In the genomic region with DNA sequence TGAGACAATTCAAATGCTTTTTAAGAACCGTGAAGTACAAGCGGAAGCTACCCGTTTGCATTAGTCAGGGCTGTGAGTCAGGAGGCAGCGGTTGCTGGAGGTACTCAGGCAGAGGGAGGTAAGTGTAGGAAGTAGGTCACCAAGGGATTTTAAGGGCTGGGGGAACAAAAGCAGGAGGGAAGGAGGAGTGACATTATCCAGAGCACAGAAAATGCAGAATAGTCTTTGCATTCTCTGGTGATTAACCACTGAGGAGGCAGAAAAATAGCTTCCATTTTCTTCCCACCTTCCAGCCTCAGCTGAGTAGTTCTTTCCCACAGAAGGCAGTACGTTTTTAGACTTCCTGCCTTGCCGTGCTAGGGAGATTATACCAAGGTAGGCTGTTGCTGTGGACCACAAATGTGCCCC, we compare ENCODE assay signal across 10 mouse cellular contexts.
DNase-seq lines count a peak whose midpoint lies in the region; ATAC-seq and TF ChIP-seq lines count a peak whose summit lies in the region.
"Had no signal": no experiment of that assay in that cellular context is flagged by ENCODE, and none has a peak within 500 bp of the region (broad histone marks: within the 10 kb centered on the region; RNA-seq: fewer than 3 reads in every experiment).

No protein-coding gene starts in this region.

- H3K4me1 ChIP-seq in MEL (ENCODE audit: control insufficient read depth in 1 of 2, insufficient read depth in 2 of 2, low read length in 2 of 2) = peaks cover 9 to 17% of the 10 kb centered on the region in 2 experiments; a peak in 3 of 4 replicates
- H3K4me1 ChIP-seq in limb, embryonic 10.5 days = no peaks in the 10 kb centered on the region

- H3K9me3 ChIP-seq in MEL (replicated peaks; ENCODE audit: insufficient read depth, low read length) = no peaks in the 10 kb centered on the region
- H3K9me3 ChIP-seq in limb, embryonic 10.5 days (replicated peaks) = no peaks in the 10 kb centered on the region

- intact Hi-C loops in left cerebral cortex, postnatal 14 days (cut with DNase I) = no loop called here

- peaks cover 0 to 11% of the 10 kb centered on the region in 2 experiments; a peak in 2 of 4 replicates for H3K36me3 ChIP-seq in MEL (ENCODE audit: control insufficient read depth in 1 of 2, insufficient read depth in 2 of 2, low read length in 2 of 2)
- H3K36me3 ChIP-seq in limb, embryonic 10.5 days = no peaks in the 10 kb centered on the region

- no peak for TF ChIP-seq POLR2A in MEL (IDR thresholded peaks at IDR 0.05; ENCODE audit: control insufficient read depth in 1 of 2, insufficient read depth in 1 of 2, low read depth in 1 of 2, low read length in 2 of 2, poor library complexity in 1 of 2)

- WGBS in limb, embryonic 10.5 days = 52% methylated on average over 6 of the region's 6 CpGs

- no peaks in the 10 kb centered on the region for H3K27me3 ChIP-seq in MEL (ENCODE audit: control insufficient read depth in 1 of 2, insufficient read depth in 2 of 2, low read length in 2 of 2)
- no peaks in the 10 kb centered on the region for H3K27me3 ChIP-seq in limb, embryonic 10.5 days (ENCODE audit: low read depth, poor library complexity, severe bottlenecking)

- DNase-seq in heart, adult 11 months = peak; percentile 44
- no peak for DNase-seq in heart, adult 9 months (ENCODE audit: low spot score in 2 of 2)
- DNase-seq in MEL (ENCODE audit: low read depth, low spot score) = peak; percentile 50
- peak; percentile 46 to 57 for DNase-seq in left cerebral cortex, postnatal 14 days (ENCODE audit: low spot score in 2 of 2)
- peak; percentile 71 for DNase-seq in retina, postnatal 1 day
- DNase-seq in gastrocnemius, adult 18-20 months (ENCODE audit: low spot score) = no peak
- no peak for DNase-seq in limb, embryonic 10.5 days (ENCODE audit: low spot score)
- DNase-seq: kidney, postnatal 36 days; lung, postnatal 10 days had no signal

- no peak for TF ChIP-seq EP300 in MEL (IDR thresholded peaks at IDR 0.05; ENCODE audit: low read depth in 1 of 2, low read length in 2 of 2)

- H3K27ac ChIP-seq in MEL (ENCODE audit: control insufficient read depth, low read depth, low read length) = peak overlapping the region; percentile 67
- no peak overlapping the region for H3K27ac ChIP-seq in limb, embryonic 10.5 days

- no peak for ATAC-seq in erythroblast, adult 5-6 weeks (replicated peaks; ENCODE audit: low FRiP score, poor library complexity, severe bottlenecking)

- H3K4me3 ChIP-seq in MEL (ENCODE audit: control insufficient read depth in 1 of 2, insufficient read depth in 1 of 2, low read depth in 2 of 2, low read length in 2 of 2) = peak overlapping the region; percentile 27 to 33; a peak in 3 of 4 replicates
- H3K4me3 ChIP-seq in limb, embryonic 10.5 days = no peak overlapping the region

- H3K9ac ChIP-seq in MEL (ENCODE audit: control insufficient read depth, low read depth, low read length, poor library complexity, severe bottlenecking) = peak overlapping the region; percentile 19; the same call in 1 of the 2 replicates

- TF ChIP-seq RAD21 in MEL (IDR thresholded peaks at IDR 0.05; ENCODE audit: low read depth, low read length) = no peak

- no peak for TF ChIP-seq CTCF in MEL (IDR thresholded peaks at IDR 0.05 in 2 of 3, conservative IDR thresholded peaks at IDR 0.05 in 1 of 3; ENCODE audit: control insufficient read depth in 1 of 3, insufficient read depth in 1 of 3, low read depth in 2 of 3, low read length in 3 of 3, poor library complexity in 1 of 3, severe bottlenecking in 1 of 3)

- no peaks in the 10 kb centered on the region for H3K79me2 ChIP-seq in MEL (ENCODE audit: control insufficient read depth, insufficient read depth, low read length, poor library complexity)

TF ChIP-seq in MEL, 35 proteins besides CTCF, POLR2A, EP300 and RAD21:
- 0 out of 2 replicates have a peak, but pooled peaks have one; percentile 14 for TF ChIP-seq TBP (IDR thresholded peaks at IDR 0.05; ENCODE audit: low read depth, low read length)
- no peak for TF ChIP-seq TCF12 (IDR thresholded peaks at IDR 0.05; ENCODE audit: low read depth, low read length)
- TF ChIP-seq CHD2 (IDR thresholded peaks at IDR 0.05; ENCODE audit: low read length) = no peak
- TF ChIP-seq SMC3 (IDR thresholded peaks at IDR 0.05; ENCODE audit: low read depth, low read length) = no peak
- TF ChIP-seq NELFE (IDR thresholded peaks at IDR 0.05; ENCODE audit: low read depth, low read length) = no peak
- TF ChIP-seq BHLHE40 (IDR thresholded peaks at IDR 0.05; ENCODE audit: borderline replicate concordance, low read depth, low read length) = no peak

Comparison
In these comparisons a context has a peak if more than half of its experiments do, and no peak if none do; other contexts are left out.
1. DNase-seq: peak in heart, adult 11 months (single experiment), MEL (single experiment), left cerebral cortex, postnatal 14 days (2 of 2) and retina, postnatal 1 day (single experiment); none in heart, adult 9 months (0 of 2), gastrocnemius, adult 18-20 months (single experiment) and limb, embryonic 10.5 days (single experiment).